Mouse (Mus musculus): ENCODE data around the gene Gm21119. TPM values are rescaled to one million over a fixed set of nuclear protein-coding genes. Genes with fewer than 3 reads are reported as not detected.
"Not testable (repeated sequence)": the region's sequence is repeated elsewhere in the genome, so short reads cannot be mapped to it uniquely, and the experiment has no call there.

Gene Gm21119
- polyA plus RNA-seq, 1 experiment from 2014 or later = 0.13 TPM

- not testable (repeated sequence) for H3K4me2 ChIP-seq (ENCODE audit: low read length); H3K4me1 ChIP-seq (replicated peaks; ENCODE audit: control insufficient read depth, insufficient read depth, low read length); ATAC-seq; H3K36me3 ChIP-seq (ENCODE audit: control insufficient read depth, insufficient read depth); H3K9ac ChIP-seq (replicated peaks; ENCODE audit: low read depth, low read length); H3K4me3 ChIP-seq (replicated peaks; ENCODE audit: low read length); H3K27ac ChIP-seq (ENCODE audit: low read length); H3K9me3 ChIP-seq (ENCODE audit: control insufficient read depth, low read length); H3K27me3 ChIP-seq (replicated peaks; ENCODE audit: control insufficient read depth, insufficient read depth, low read length)
- no CpG with 5 or more reads among the region's 1 CpGs for WGBS
Observed at GRCm38 (mm10) chr8:20643536-20643935, 28.8 kb downstream of the Gm21119 start.

GRCm38 (mm10) chr8:20652976-20653375, 38.3 kb downstream of the Gm21119 start:
- not testable (repeated sequence) for H3K36me3 ChIP-seq (ENCODE audit: control insufficient read depth, insufficient read depth); H3K4me3 ChIP-seq (replicated peaks; ENCODE audit: low read length); H3K27ac ChIP-seq (ENCODE audit: low read length); ATAC-seq; H3K27me3 ChIP-seq (replicated peaks; ENCODE audit: control insufficient read depth, insufficient read depth, low read length); H3K9ac ChIP-seq (replicated peaks; ENCODE audit: low read depth, low read length); H3K4me1 ChIP-seq (replicated peaks; ENCODE audit: control insufficient read depth, insufficient read depth, low read length); H3K4me2 ChIP-seq (ENCODE audit: low read length); H3K9me3 ChIP-seq (ENCODE audit: control insufficient read depth, low read length)

DNA sequence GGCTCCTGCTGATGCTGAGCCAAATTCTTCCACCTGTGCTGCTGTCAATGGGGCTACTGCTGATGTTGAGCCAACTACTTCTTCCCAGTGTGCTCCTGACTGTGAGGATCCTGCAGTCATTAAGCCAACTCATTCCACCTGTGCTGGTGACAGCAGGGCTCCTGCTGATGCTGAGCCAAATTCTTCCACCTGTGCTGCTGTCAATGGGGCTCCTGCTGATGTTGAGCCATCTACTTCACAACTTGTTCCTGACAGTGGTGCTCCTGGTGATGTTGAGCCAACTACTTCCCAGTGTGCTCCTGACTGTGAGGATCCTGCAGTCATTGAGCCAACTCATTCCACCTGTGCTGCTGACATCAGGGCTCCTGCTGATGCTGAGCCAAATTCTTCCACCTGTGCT, 63.7 kb downstream of the Gm21119 start:
- not testable (repeated sequence) for H3K36me3 ChIP-seq (ENCODE audit: control insufficient read depth, insufficient read depth); H3K4me2 ChIP-seq (ENCODE audit: low read length); H3K9ac ChIP-seq (replicated peaks; ENCODE audit: low read depth, low read length); H3K4me1 ChIP-seq (replicated peaks; ENCODE audit: control insufficient read depth, insufficient read depth, low read length); H3K9me3 ChIP-seq (ENCODE audit: control insufficient read depth, low read length); H3K4me3 ChIP-seq (replicated peaks; ENCODE audit: low read length); H3K27ac ChIP-seq (ENCODE audit: low read length); ATAC-seq; H3K27me3 ChIP-seq (replicated peaks; ENCODE audit: control insufficient read depth, insufficient read depth, low read length)
